Mouse (Mus musculus) ES-E14 (cell line): ENCODE measurements around the gene Dhrs7. TPM values are rescaled to one million over a fixed set of nuclear protein-coding genes. Genes with fewer than 3 reads are reported as not detected.

Source experiments
- DNase-seq: peaks from one replicate; pipeline ENCODE4 v3.0.0-alpha.2; 2013; ENCODE audit warnings: low read depth, low spot score
- H3K27ac ChIP-seq: 2 replicates; pipeline ENCODE4 v1.5.1; 2012; ENCODE audit warnings: low read depth, mild to moderate bottlenecking, low read length, moderate library complexity, mixed read lengths; ENCODE audit not compliant: poor library complexity, insufficient read depth, severe bottlenecking
- H3K36me3 ChIP-seq: 2 replicates; pipeline ENCODE4 v1.6.1; 2012; ENCODE audit warnings: mild to moderate bottlenecking, low read length, moderate library complexity, mixed read lengths; ENCODE audit not compliant: control insufficient read depth, poor library complexity, insufficient read depth, severe bottlenecking
- H3K4me1 ChIP-seq, 2 experiments: fragments of 150-350 bp in 1 of 2; sonication (generic) in 1 of 2; 2 replicates each; pipeline ENCODE4 v1.6.1; 2012; ENCODE audit warnings: low read length in 2 of 2, mild to moderate bottlenecking in 1 of 2, mixed read lengths in 1 of 2; ENCODE audit not compliant: control insufficient read depth in 2 of 2, insufficient read depth in 2 of 2, poor library complexity in 1 of 2
- H3K4me3 ChIP-seq, 2 experiments: fragments of 150-350 bp in 1 of 2; sonication (generic) in 1 of 2; 2 replicates each; pipeline ENCODE4 v1.5.1; 2012; ENCODE audit warnings: low read length in 2 of 2, low read depth in 1 of 2, mild to moderate bottlenecking in 1 of 2, mixed read lengths in 1 of 2; ENCODE audit not compliant: insufficient read depth in 1 of 2, poor library complexity in 1 of 2, severe bottlenecking in 1 of 2
- H3K9ac ChIP-seq: 2 replicates; pipeline ENCODE4 v1.6.1; 2012; ENCODE audit warnings: low read depth, mild to moderate bottlenecking, low read length, mixed read lengths; ENCODE audit not compliant: poor library complexity, insufficient read depth, severe bottlenecking
- H3K9me3 ChIP-seq: fragments of 150-350 bp; sonication (generic); 2 replicates; pipeline ENCODE4 v1.6.1; 2012; ENCODE audit warnings: low read depth, mild to moderate bottlenecking, low read length; ENCODE audit not compliant: control insufficient read depth, insufficient read depth
- CHD2 ChIP-seq: IDR thresholded peaks from 2 replicates; pipeline ENCODE4 v1.6.1; 2014; ENCODE audit warnings: mild to moderate bottlenecking, low read depth, low read length, inconsistent platforms
- HCFC1 ChIP-seq: IDR thresholded peaks from 2 replicates; pipeline ENCODE4 v1.6.1; 2012; ENCODE audit warnings: low read length, inconsistent platforms, borderline replicate concordance; ENCODE audit not compliant: insufficient read depth
- MAFK ChIP-seq: IDR thresholded peaks from 2 replicates; pipeline ENCODE4 v1.6.1; 2014; ENCODE audit warnings: mild to moderate bottlenecking, low read depth, low read length, inconsistent platforms; ENCODE audit not compliant: insufficient read depth
- ZC3H11A ChIP-seq: IDR thresholded peaks from 2 replicates; pipeline ENCODE4 v1.6.1; 2012; ENCODE audit warnings: low read depth, mild to moderate bottlenecking, inconsistent platforms, low read length, borderline replicate concordance
- ZNF384 ChIP-seq: IDR thresholded peaks from 2 replicates; pipeline ENCODE4 v1.6.1; 2012; ENCODE audit warnings: low read depth, low read length, inconsistent platforms
- in situ Hi-C, 2 experiments: fragments of 600-800 bp; cut with MboI; formaldehyde crosslinking; loops; one replicate each; pipeline ENCODE4 v1.15.1; 2025; ENCODE audit warnings: low sequenced_read_pairs in 2 of 2, inconsistent platforms in 1 of 2; ENCODE audit not compliant: unreplicated experiment in 2 of 2
- total RNA-seq: library from RNA; depleted of rRNA; stranded (reverse); fragments of 300-350 nt; gene quantifications from 2 replicates; pipeline ENCODE4 v1.2.3, GENCODE M21; 2012; rRNA removed

Gene Dhrs7
- 11.1 and 24.3 TPM in 2 replicates for total RNA-seq

- in situ Hi-C loops, result loop anchor here in 1 of 2 experiments (25.0 kb wide), 1 partner anchor 203 kb away; no protein-coding TSS in a partner anchor
- Histone ChIP-seq H3K9ac (peak within 1 kb of the TSS; percentile 36), H3K4me3 (peak within 1 kb of the TSS; percentile 52 to 66), H3K36me3 (no peaks in the 10 kb centered on the region), H3K27ac (no peak within 1 kb of the TSS), H3K9me3 (no peaks in the 10 kb centered on the region), H3K4me1 (peaks cover 0 to 5% of the 10 kb centered on the region in 2 experiments; a peak in 1 of 4 replicates)
- DNase-seq, result peak; percentile 58
- TF ChIP-seq HCFC1 (peak; percentile 39; the same call in 1 of the 2 replicates), CHD2 (no peak)
Observed at GRCm38 (mm10) chr12:72664735-72665337, at the start of gene Dhrs7. TSS of gene Dhrs7 (minus strand) at chr12:72664909.

GRCm38 (mm10) chr12:72709981-72710380 lies 45.3 kb upstream of the Dhrs7 start:
- TF ChIP-seq ZC3H11A (no peak), HCFC1 (no peak), CHD2 (no peak), ZNF384 (no peak), MAFK (no peak)
- no peak for DNase-seq
- H3K4me3 ChIP-seq, result no peak overlapping the region
- no peaks in the 10 kb centered on the region for H3K36me3 ChIP-seq
- in situ Hi-C loops, result no loop called here
- H3K27ac ChIP-seq, result no peak overlapping the region
- no peaks in the 10 kb centered on the region for H3K4me1 ChIP-seq
- H3K9ac ChIP-seq, result no peak overlapping the region
- H3K9me3 ChIP-seq, result no peaks in the 10 kb centered on the region

DNA sequence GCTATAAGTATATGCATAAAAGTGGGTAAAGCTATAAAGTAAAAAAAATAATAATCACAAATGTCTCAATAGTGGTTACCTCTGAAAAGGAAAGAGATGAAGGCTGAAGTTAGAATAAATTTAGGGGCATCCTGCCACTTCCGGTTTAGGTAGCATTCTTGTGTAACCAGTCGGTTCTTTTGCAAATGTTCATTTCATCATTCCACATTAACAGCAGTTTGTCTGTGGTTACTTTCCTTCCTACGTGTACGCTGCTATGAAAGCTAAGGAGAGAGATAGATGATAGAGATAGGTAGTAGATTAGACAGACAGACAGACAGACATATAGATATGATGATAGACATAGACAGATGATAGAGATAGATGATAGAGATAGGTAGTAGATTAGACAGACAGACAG lies 39.4 kb upstream of the Dhrs7 start:
- Histone ChIP-seq H3K27ac (no peak overlapping the region), H3K4me3 (no peak overlapping the region), H3K9me3 (no peaks in the 10 kb centered on the region), H3K9ac (no peak overlapping the region), H3K36me3 (no peaks in the 10 kb centered on the region), H3K4me1 (no peaks in the 10 kb centered on the region)
- no peak for DNase-seq
- in situ Hi-C loops, result no loop called here
- no peak for TF ChIP-seq CHD2
- TF ChIP-seq ZNF384, result no peak
- no peak for TF ChIP-seq MAFK
- no peak for TF ChIP-seq ZC3H11A
- no peak for TF ChIP-seq HCFC1

DNA sequence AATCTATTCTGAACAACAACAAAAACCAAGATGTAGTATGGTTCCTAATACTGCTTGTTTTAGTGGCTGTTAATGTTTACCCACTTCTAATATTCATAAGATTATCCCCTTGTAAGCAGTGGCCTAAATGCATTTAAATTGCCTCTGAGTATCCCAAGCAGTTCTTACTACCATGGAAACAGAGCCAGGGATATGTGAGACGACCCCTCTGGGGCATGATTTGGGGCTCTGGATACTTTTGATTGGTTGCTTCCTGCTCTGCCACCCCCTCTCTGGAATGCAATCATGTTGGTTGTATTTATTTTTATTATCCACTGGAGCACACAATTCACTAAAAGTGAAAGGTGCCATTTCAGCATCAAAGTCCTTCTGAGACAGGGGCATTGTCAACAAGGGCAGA lies 35.3 kb upstream of the Dhrs7 start:
- in situ Hi-C loops, result no loop called here
- Histone ChIP-seq H3K4me1 (no peaks in the 10 kb centered on the region), H3K9me3 (no peaks in the 10 kb centered on the region), H3K9ac (no peak overlapping the region), H3K4me3 (no peak overlapping the region), H3K36me3 (no peaks in the 10 kb centered on the region), H3K27ac (no peak overlapping the region)
- DNase-seq, result no peak
- no peak for TF ChIP-seq HCFC1

DNA sequence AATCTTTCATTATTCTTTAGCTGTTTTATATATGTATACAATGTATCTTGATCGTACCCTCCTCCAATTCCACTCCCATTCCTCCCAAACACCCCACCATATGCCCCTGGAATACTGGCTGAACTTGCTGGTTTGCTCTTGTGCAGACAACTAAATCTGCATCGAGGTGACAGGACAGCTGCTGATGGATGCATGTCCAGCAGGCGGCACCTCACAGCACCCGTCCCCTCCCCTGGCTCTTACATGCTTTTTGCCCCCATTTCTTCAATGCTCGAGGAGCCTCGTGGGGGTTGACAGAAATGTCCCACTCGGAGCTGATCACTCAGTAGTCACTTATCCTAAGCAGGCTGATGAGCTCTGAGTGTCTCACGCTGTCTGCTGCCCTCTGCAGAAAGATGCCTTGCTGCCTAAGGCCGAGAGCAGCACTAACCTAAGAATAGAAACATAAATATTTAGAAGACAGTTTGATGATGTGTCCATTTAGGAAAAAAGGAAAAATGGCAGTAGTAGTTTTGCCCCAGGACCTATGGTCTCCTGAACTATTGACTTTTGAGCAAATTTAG lies 30.3 kb upstream of the Dhrs7 start:
- Histone ChIP-seq H3K4me1 (no peaks in the 10 kb centered on the region), H3K27ac (no peak overlapping the region), H3K4me3 (no peak overlapping the region), H3K9ac (no peak overlapping the region), H3K36me3 (no peaks in the 10 kb centered on the region), H3K9me3 (no peaks in the 10 kb centered on the region)
- TF ChIP-seq CHD2 (no peak), ZC3H11A (no peak), HCFC1 (no peak)
- in situ Hi-C loops, result no loop called here
- no peak for DNase-seq
